Mouse (Mus musculus) thymus, postnatal 10 days (tissue): ENCODE results near the gene Hdac7.
"Not testable (repeated sequence)": the region's sequence is repeated elsewhere in the genome, so short reads cannot be mapped to it uniquely, and the experiment has no call there.

Experiments
- DNase-seq, 2 experiments: peaks; one replicate each; pipeline ENCODE4 v3.0.0; 2021; ENCODE audit warnings: low spot score in 2 of 2

Hdac7 gene

DNA sequence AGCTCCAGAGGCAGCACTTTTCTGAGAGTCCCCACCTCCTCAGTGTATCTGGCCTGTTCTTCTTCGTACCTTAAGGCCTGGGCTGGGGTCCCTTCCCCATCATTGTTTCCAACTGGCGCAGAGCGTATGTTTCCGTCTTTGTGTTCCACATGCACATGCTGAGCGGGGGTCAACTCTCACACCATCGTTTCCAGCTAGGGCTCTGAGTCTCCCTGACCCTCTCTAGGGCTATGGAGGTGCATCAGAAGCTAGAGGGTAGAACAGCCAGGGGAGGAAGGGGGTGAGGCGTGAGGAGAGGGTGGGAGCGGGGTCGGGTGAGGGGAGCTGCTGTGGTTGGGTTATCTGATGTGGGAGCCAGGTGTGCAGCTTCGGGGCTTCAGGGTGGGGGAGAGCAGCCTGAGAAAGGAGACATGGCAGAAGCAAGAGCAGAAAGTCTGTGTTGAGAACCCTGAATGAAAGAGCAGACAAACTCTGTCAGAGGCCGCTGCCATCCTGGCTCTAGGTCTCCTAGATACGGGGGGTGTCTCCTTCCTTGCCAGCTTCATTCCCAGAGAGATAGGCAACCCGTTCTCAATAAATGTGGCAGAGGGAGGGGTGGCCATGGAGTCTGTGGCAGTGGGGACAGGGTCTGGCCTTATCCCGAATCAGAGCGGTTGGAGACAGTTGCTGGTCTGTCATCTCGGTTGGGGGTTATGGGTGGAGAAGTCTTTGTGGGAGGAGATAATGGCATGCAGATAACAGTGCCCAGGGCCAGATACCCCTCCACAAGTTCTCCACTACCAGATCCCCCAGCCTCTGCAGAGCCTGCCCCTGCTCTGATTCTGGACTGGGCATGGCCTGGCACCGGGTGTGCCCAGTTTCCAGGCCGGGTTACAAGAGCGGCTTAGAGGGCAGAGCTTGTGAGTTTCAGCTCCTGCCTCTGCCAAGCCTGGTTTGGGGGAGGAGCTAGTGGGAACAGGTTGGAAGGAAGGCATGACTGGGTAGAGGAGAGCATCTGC, at the start of gene Hdac7:
TSS of gene Hdac7 (minus strand) at position 466 of the 998 bp plus-strand sequence.
- DNase-seq: peak; percentile 87 to 92

DNA sequence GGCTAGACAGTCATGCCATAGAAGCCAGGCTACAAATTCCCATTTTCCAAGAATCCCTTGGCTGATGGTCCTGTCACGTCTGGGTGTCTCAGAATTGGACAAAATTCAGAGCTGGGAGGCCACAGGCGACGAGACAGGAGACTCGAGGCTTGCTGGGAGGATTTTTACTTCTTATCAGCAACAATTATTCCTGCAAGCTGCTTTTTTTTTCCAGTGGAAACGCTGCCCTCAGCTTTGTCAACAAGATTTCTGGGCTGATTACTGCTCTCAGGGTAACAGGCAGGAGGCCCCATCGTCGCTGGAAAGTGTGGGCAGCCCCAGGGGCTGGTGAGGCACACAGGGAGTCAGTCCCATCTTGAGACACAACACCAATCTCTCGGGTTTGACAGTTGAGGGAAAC, 48.2 kb upstream of the Hdac7 start:
- no peak for DNase-seq

DNA sequence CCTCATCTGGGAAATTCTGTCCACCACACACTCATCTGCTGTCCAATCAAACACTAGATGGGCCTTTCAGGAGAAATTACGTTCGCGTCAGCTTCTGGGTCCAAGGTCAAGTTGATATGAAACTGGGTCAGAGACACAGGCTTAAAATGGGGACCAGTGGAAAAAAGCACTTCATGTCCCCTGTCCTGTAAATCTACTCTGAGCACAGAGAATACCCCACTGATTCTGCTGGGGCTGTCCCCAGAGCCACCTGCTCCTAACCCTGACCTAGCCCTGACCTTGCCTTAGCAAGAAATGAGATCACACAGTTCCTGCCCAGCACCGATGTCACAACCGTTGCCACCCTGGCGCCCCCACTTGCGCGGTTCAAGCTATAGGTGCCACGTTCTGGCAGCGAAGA, 46.1 kb upstream of the Hdac7 start:
- DNase-seq: no peak

DNA sequence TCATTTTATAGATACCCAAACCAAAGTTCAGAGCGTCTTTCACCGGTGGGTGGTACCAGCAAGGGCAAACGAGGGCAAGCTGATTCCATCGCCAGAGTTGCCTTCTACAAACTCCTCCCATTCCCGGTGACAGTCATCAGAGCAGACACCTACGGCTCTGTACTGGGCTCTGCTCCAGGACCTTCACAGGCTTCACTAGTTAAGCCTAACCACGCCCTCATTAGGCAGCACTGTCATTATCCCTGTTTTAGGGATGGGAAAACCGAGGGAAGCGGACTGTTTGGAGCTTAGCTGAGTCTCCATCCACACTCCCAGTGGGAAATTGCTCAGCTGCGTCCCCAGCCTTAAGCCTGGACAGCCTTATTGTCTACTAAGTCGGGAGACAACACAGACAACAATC, 45.7 kb upstream of the Hdac7 start:
- no peak for DNase-seq

DNA sequence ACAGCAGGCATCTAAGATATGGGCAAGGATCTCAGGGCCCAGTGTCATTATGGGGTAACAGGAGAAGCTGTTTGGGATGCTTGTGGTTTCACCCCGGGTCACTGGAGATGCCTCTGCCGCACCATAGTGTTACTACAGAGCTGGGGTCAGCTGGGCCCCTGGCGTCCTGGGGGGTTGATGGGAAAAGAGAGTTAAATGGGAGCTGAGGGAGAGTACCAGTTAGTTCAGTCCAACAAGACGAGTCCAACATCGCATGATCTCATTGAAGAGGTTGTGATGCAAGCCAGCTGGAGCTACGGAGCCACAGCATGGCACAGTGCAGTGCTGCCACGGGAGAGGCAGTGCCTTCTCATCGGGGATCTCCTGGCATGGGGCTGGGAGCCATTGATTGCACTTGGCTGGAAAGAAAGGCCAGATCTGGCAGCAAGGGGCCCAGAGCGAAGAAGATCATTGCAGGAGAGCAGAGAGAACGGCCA, 43.3 kb upstream of the Hdac7 start:
- DNase-seq: no peak

DNA sequence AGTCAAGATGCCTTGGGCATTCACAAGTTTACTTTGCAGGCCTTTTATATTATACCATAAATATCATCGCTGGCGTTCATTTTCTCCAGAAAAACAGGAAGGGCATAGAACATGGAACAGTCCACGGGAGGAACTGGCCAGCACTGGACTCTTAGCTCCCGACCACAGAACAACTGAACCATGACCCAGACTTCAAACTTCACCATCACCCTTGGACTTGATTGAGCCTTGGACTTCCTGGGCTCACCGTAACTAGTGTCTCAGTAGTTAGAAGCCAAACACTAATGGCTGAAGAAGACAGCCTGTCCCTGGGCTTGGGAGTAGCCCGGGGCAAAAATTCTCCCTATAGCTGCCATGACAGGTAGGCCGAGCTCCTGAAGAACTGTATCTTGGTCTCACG, 37.1 kb upstream of the Hdac7 start:
- DNase-seq: no peak

DNA sequence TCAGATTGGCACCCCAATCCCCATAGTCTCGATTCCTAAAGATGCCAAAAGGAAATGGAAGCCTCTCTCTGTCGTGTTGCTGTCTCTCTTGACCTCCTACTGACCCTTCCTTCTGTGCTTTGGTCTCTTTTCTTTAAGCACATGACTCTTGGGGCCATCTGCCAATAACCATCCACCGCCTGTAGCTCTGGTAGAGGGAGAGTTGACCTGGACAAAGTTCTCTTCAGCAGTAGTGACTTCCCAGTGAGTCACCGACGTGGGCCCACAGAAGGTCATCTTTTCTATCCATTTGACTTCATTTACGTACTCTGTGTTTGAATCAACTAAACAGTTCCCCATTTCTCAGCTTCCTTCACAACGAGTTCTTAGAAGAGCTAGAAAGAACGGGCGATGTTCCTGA, 36.1 kb upstream of the Hdac7 start:
- no peak for DNase-seq

DNA sequence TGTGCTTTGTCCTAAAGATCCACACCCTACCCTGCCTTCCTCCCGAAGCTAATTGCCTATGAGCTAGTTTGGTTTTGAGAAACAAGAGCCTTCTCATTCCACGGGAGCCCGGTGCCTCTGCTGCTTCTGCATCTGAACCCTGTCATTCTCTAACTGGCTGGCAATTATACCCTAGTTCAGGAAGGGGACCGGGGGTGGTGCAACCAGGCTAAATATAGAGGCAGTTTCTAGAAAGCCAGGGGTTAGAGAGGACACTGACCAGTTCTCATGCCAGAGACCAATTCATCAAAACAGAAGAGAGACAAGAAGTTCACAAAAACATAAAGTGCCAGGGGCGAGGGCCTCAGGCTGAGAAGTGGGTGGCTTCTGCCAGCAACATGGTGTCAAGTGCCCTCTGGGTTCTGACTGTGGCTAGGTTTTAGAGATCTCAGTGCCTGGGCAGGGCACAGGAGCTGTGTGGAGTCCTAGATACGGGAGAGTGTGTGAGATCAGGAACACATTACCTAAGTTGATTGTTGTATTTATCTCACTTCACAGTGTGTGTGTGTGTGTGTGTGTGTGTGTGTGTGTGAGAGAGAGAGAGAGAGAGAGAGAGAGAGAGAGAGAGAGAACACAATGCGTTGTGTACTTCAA, 34.5 kb upstream of the Hdac7 start:
- DNase-seq: no peak

DNA sequence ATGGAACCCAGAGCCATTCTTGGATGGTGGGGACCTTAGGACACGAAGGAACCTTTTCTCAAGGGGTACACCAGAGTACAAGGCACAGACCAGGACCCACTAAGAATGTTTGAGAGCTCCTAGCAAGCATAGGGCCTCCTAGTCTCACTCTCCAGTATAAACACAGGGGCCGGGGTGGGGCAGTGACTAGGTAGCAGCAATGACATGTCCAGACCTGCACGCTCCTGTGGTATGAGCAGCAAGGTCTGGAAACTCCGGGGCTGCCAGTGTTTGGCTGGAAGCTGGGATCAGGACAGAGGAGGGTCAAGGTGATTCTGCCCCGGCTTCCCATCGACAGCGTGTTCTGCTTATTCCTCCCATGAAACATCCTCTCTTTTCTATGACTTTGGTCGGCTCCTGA, 31.5 kb upstream of the Hdac7 start:
- DNase-seq: no peak

DNA sequence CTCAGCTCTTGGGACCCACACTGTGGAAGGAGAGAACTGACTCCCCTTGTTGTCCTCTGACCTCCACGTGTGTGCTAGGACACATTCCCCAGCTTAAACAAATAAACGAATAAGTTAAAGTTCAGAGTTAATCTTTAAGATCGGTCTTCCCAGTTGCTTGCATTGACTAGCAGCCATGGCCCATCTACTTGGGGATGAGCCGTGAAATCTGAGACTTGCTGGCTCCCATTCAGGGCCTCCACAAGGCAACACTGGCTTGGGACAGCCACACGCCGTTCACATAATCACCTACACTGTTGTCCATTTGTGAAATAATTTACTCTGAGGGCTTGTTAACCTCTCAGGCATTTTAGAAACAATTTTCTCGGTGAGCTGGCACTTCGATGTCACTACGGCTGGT, 29.4 kb upstream of the Hdac7 start:
- no peak for DNase-seq

DNA sequence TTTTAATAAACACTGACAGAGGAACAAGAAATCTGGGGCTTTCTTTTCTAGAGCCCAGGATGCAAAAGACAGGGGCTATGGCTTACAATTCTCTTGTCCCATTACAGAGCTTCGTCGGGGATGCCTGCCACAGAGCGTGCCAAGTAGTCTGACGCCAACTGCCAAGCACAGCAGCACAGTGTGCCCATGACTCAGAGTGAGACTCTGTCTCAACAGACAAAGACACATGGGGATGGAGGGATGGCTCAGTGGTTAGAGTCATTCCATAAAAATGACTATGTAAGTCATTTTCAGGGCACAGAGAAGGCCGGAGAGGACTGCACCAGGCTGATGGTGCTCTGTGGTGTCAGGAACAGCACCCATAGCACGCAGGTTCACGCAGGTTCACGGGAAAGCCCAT, 27.9 kb upstream of the Hdac7 start:
- DNase-seq: no peak

DNA sequence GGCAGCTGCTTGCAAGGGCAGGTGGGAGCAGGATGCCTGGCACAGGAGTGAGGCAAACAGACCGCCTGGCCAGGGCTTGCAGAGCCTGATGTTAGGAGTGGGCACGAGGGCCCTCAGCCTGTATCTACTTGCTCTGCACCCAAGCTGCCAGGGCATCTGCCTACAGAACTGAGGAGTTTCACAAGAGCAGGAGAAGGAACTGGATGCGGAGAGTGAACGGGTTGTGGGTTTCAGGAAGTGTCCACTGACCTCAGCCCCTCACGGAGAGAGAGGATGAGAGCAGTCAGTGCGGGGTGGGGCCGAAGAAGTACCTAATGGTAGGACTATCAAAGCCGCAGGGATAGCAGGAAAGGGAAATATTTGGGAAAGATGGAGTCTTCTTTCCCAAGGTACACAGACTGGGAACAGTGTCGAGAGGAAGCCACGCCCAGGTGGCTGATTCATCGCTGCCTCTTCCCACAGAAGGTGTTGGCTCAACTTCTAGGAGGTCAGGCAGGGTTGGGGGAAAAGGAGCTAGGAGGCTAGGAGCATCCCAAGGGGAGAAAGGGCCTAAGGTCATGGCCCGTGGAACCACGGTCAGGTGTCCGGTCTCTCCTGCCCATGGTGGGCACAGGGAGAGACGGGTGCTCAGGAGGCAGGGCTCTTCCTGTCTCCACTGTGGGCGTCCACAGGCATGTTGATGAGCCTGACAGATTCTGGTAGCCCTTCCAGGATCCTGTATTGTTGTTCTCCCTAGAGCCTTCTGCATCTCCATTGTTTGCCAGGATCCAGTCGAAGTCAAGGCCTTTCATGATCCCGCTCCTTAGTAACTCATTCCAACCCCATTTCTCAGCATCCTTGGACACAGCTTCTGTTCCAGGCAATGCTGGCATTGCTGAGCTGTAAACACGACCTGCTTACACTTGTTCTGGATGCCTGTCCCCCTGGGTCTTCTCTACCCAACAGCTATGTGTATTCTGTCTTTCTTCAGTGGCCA, 27.0 kb upstream of the Hdac7 start:
- DNase-seq: no peak

DNA sequence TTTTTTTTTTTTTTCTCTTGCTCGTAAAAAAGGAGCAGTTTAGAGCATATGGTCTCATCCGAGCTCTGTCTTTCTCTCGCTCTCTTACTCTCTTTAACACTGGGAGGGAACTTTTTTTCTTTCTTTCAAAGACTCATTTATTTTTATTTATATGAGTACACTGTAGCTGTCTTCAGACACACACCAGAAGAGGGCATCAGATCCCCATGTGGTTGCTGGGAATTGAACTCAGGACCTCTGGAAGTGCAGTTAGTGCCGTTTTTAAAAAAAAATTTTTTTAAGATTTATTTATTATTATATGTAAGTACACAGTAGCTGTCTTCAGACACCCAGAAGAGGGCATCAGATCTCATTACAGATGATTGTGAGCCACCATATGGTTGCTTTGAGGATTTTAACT, 25.8 kb upstream of the Hdac7 start:
- not testable (repeated sequence) for DNase-seq

DNA sequence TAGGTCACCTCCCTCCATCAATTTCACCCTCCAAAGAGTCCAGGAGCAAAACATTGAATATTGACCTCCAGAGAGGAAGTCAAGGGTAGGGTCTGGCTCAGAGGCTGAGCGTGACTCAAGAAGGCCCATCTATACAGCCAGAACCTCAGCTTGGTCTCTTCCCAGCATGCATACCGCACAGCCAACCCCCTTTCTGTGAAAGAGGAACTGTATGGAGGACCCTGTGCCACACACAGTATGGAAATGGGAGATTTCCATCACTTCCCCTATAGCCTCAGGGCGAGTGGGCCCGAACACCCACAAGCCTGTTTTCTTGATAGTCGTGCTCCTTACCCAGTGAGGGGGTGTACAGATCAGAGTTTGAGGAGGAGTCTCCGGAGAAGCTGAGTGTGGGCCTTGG, 24.7 kb upstream of the Hdac7 start:
- no peak for DNase-seq

DNA sequence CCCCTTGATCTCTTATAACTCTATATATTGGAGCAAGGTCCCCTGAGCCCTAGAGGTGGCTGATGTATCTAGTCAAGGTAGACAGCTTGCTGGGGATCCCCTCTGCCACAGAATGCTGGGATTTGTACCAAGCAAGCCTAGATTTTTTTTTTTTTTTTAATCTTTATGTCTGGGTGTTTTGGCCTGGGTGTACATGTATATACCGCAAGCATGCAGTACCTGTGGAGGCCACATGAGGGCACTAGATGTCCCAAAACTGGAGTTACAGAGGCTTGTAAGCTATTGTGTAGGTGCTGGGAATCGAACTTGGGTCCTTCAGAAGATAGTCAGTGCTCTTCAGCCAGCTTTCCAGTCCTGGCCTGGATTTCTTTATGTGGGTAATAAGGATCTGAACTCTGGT, 21.7 kb upstream of the Hdac7 start:
- DNase-seq: no peak

DNA sequence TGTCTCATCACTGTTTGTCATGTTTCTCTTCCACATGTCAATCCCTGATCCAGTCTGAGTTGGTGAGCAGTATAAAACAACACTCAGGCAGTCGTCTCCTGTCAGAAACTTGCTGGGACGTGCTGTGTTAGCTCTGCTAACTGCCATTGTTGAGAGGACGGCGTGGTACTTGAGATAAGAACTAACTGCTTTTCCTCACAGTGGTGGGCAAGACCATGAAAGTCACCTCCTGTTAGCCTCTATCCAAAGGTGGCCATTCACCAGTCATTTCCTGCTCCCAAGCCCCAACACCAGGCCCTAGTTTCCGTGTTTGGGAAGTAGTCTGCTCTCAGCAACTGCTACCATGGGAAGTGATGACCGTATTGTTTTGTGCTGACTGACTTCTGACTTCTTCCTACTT, 20.9 kb upstream of the Hdac7 start:
- no peak for DNase-seq

DNA sequence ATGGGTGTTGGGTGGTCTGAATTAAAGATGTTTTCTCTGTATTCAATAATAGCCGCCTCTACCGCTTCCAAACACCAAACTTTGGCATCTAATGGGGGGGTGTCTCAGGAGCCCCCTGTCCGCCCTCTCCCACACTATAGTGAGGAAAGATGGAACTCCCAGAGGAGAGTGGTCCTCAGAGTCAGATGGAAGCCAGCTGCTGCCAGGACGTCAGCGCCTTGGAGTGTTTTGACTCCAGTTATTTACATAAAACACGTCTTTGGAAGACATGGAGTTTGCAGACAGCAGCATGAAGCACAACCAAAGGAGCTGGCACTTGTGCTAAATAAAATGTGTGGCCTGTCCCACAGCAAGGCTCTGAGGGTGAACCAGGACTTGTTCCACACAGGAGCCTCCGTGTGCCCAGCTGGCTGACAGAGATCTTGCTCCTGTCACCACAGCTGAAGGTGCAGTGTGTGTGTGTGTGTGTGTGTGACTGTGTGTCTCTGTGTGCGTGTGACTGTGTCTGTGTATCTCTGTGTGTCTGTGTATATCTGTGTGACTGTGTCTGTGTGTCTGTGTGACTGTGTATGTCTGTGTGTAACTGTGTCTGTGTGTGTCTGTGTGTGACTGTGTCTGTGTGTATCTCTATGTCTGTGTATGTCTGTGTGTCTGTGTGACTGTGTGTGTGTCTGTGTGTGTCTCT, 20.2 kb upstream of the Hdac7 start:
- DNase-seq: no peak

DNA sequence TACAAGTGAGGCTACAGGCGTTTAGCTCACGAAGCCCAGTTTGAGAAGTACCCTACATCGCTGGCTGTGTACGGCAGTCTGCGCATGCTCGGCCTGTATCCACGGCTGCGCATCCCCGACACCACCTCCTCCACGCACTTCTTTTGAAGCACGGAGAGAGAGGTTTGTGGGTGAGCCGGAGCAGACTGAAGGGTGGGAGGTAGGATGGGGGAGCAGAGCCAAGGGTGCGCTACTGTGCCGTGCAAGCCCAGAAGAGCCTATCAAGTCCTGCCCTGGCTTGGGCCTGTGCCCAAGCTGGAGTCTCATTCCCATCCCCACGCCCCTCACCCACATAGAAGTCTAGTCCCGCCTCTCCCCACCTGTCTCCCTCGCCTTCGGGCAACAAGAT, 19.2 kb upstream of the Hdac7 start:
- no peak for DNase-seq

DNA sequence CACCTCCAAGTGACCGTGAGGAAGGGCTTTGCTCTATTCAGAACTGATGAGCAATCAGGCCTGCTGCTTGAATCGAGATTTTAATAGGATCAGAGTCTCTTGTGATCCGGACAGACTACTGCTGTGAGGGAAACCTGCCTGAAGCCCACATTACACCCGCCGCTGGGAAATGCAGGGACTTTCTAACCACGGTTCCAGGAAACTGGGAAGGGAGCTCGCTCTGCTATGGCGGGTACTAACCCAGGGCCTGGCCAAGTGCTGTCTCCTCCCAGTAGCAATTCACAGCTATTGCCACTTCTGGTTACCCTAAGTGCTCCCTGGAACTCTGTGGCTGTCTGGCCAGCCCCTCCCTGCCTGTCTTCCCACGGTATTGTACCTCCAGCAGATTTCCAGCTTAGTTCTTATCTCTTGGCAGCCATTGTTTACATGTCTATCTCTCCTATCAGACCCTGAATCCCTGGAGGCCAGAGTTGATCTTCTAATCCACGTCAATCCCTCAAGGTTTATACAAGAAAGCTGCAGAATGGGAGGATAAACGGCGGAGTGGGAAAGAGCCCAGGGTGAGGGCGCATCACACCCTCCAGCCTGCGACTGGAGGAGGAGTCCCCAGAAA, 18.7 kb upstream of the Hdac7 start:
- DNase-seq: no peak

DNA sequence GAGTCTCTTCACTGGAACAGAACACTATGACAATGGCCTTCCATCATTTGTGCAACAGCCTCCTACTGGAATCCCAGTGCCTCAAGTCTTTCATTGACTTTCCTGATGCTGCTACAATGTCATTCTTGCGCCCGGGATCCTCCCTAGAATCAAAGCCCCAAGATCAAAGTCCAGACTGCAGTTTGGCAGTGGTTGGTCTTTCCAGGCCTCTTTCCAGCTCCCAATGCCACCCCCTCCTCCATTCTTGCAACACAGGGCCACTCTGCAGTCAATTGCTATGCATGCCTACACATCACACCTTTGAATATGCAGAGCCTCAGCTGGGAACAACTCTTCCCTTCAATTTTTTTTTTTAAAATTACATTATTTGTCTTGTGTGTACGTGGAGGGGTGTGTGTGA, 16.1 kb upstream of the Hdac7 start:
- no peak for DNase-seq

DNA sequence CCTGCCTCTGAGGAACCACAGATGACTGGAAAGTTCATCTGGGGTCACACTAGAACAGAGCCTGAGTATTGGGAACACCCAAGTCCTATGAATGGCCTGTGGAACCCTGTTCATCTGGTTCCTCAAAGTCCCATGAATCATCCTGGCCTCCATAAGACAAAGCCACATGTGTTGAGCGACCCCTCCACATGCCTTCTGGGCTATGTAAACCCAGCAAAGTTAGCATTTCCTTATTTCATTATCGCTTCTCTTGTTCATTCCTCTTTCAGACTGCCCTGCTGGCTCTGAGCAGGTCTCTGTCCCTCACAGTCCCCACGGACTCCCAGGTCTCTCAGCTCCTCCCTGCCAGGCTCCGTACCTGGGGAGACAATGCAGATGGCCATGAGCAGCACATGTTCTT, 14.1 kb upstream of the Hdac7 start:
- no peak for DNase-seq
